Mouse (Mus musculus) testis, adult 2 months (tissue): Measurements from ENCODE around the gene Kbtbd7.

Experiments
- CTCF ChIP-seq: fragments of 200-500 bp; IDR thresholded peaks from 2 replicates; pipeline ENCODE4 v1.5.1; 2012; ENCODE audit warnings: low read depth, mild to moderate bottlenecking, inconsistent platforms, low read length, moderate library complexity; ENCODE audit not compliant: control insufficient read depth, insufficient read depth, insufficient replicate concordance
- POLR2A ChIP-seq: fragments of 200-500 bp; IDR thresholded peaks from 2 replicates; pipeline ENCODE4 v1.6.1; 2012; ENCODE audit warnings: low read depth, mild to moderate bottlenecking, inconsistent platforms, low read length, moderate library complexity; ENCODE audit not compliant: control insufficient read depth

GRCm38 (mm10) chr14:79383120-79383519 lies 43.2 kb upstream of the Kbtbd7 start:
- TF ChIP-seq CTCF, result no peak
- no peak for TF ChIP-seq POLR2A
